ENCODE assay signal across 31 mouse cellular contexts in the genomic region with DNA sequence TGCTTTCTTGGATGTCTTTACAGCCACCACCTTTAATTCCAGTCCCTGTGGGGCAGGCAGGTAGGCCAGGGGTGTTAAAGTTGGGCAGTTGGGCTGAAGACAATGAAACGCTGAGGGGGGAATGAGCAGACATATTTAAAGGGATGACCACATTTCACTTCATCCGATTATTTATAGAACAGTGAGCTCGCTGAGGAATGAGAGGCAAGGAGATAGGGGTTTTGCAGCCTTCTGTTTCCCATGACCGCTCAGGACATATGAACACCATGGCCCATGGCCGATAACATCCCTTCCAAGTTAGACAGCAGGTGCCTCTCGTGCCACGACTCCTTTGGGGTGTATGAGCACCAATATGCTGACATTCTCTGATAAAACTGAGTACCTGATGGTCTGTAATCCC. TPM values are rescaled to one million over a fixed set of nuclear protein-coding genes. Genes with fewer than 3 reads are reported as not detected.
A peak's percentile ranks its signal among the peaks of the same experiment; 100 is the strongest.
DNase-seq lines count a peak whose midpoint lies in the region; ATAC-seq lines count a peak whose summit lies in the region.
"Had no signal": no experiment of that assay in that cellular context is flagged by ENCODE, and none has a peak within 500 bp of the region (broad histone marks: within the 10 kb centered on the region; RNA-seq: fewer than 3 reads in every experiment).

No protein-coding gene starts in this region.

- no peaks in the 10 kb centered on the region for H3K36me3 ChIP-seq in heart, embryonic 16.5 days (ENCODE audit: control insufficient read depth, insufficient read depth)
- H3K36me3 ChIP-seq: embryonic facial prominence, embryonic 10.5 days; embryonic facial prominence, embryonic 15.5 days; forebrain, embryonic 12.5 days; hindbrain, embryonic 12.5 days; intestine, embryonic 15.5 days; liver, embryonic 12.5 days; midbrain, embryonic 13.5 days; neural tube, embryonic 13.5 days had no signal

- DNase-seq in cerebellum, postnatal 10 days = peak; percentile 28 to 37
- DNase-seq in heart, adult 8-10 months (ENCODE audit: low spot score) = peak; percentile 22
- DNase-seq in heart, adult 9 months (ENCODE audit: low spot score in 2 of 2) = no peak
- no peak for DNase-seq in kidney, postnatal 10 days
- no peak for DNase-seq in urinary bladder, postnatal 36 days (ENCODE audit: low spot score in 2 of 2)
- DNase-seq: adrenal gland, postnatal 10 days; cerebellum, adult 11-12 months; cerebellum, adult 9-11 months; forebrain, postnatal 0 days; kidney, adult 2 months; layer of hippocampus, postnatal 36 days; left cerebral cortex, postnatal 4 days; liver, postnatal 0 days; lung, postnatal 36 days; right cerebral cortex, postnatal 4 days; thymus, adult 18-20 months had no signal

- H3K4me2 ChIP-seq in heart, embryonic 16.5 days (ENCODE audit: low read depth, low read length) = peak overlapping the region; percentile 16
- H3K4me2 ChIP-seq: embryonic facial prominence, embryonic 15.5 days; forebrain, embryonic 12.5 days; hindbrain, embryonic 12.5 days; intestine, embryonic 15.5 days; liver, embryonic 12.5 days; midbrain, embryonic 13.5 days; neural tube, embryonic 13.5 days had no signal

- no peaks in the 10 kb centered on the region for H3K9me3 ChIP-seq in heart, embryonic 16.5 days (replicated peaks; ENCODE audit: control insufficient read depth, low read length)
- H3K9me3 ChIP-seq: embryonic facial prominence, embryonic 10.5 days; embryonic facial prominence, embryonic 15.5 days; forebrain, embryonic 12.5 days; hindbrain, embryonic 12.5 days; intestine, embryonic 15.5 days; liver, embryonic 12.5 days; midbrain, embryonic 13.5 days; neural tube, embryonic 13.5 days had no signal

- ATAC-seq in cerebellum, adult (ENCODE audit: insufficient number of reproducible peaks, low FRiP score, low TSS enrichment) = no peak
- ATAC-seq in heart, embryonic 16.5 days (replicated peaks; ENCODE audit: extremely low read depth, insufficient read depth, low FRiP score) = peak; percentile 81
- ATAC-seq: activated CD4-positive, CD25-positive, alpha-beta regulatory T cell, adult 4 months; forebrain, postnatal 0 days; hindbrain, postnatal 0 days; intestine, embryonic 15.5 days; liver, embryonic 12.5 days; liver, postnatal 0 days; midbrain, embryonic 13.5 days had no signal

- no peaks in the 10 kb centered on the region for H3K27me3 ChIP-seq in heart, embryonic 16.5 days (ENCODE audit: control insufficient read depth, insufficient read depth, low read length)
- H3K27me3 ChIP-seq: CH12.LX; embryonic facial prominence, embryonic 15.5 days; forebrain, embryonic 12.5 days; hindbrain, embryonic 12.5 days; intestine, embryonic 15.5 days; liver, embryonic 12.5 days; midbrain, embryonic 13.5 days; neural tube, embryonic 13.5 days had no signal

- H3K4me1 ChIP-seq in heart, embryonic 16.5 days (ENCODE audit: control insufficient read depth, insufficient read depth, low read length) = peaks cover 17% of the 10 kb centered on the region
- H3K4me1 ChIP-seq: embryonic facial prominence, embryonic 10.5 days; embryonic facial prominence, embryonic 15.5 days; forebrain, embryonic 12.5 days; hindbrain, embryonic 12.5 days; intestine, embryonic 15.5 days; midbrain, embryonic 13.5 days; neural tube, embryonic 13.5 days had no signal

- peak overlapping the region; percentile 55 for H3K27ac ChIP-seq in heart, embryonic 16.5 days (ENCODE audit: low read length)
- H3K27ac ChIP-seq: embryonic facial prominence, embryonic 10.5 days; embryonic facial prominence, embryonic 15.5 days; forebrain, embryonic 12.5 days; hindbrain, embryonic 12.5 days; hindbrain, postnatal 0 days; intestine, embryonic 15.5 days; kidney, postnatal 0 days; liver, embryonic 12.5 days; midbrain, embryonic 13.5 days; neural tube, embryonic 13.5 days; stomach, postnatal 0 days had no signal

- WGBS in heart, embryonic 16.5 days = 47% methylated on average over 7 of the region's 7 CpGs

- H3K9ac ChIP-seq in heart, embryonic 16.5 days (ENCODE audit: low read length) = no peak overlapping the region
- H3K9ac ChIP-seq: embryonic facial prominence, embryonic 15.5 days; forebrain, embryonic 12.5 days; forebrain, postnatal 0 days; hindbrain, embryonic 12.5 days; intestine, embryonic 15.5 days; liver, embryonic 12.5 days; liver, postnatal 0 days; midbrain, embryonic 13.5 days; neural tube, embryonic 13.5 days had no signal

- H3K4me3 ChIP-seq in heart, embryonic 16.5 days (ENCODE audit: low read length) = no peak overlapping the region
- H3K4me3 ChIP-seq: embryonic facial prominence, embryonic 10.5 days; embryonic facial prominence, embryonic 15.5 days; forebrain, embryonic 12.5 days; hindbrain, embryonic 12.5 days; intestine, embryonic 15.5 days; liver, embryonic 12.5 days; midbrain, embryonic 13.5 days; neural tube, embryonic 13.5 days had no signal

RNA-seq across cellular contexts. Expression of a gene that starts 51.1 kb away (rescaled TPM):
- total RNA-seq in heart, adult 8-10 months (2022) = 1 to 10 TPM; 3.0 to 9.4 (median 6.9) TPM
- 6.4 and 6.9 TPM in 2 replicates for polyA plus RNA-seq in heart, embryonic 16.5 days (2015; fragmentation: Nextera tagmentation; extraction: Ambion mirVana)

RNA-seq across cellular contexts. Expression of a gene that starts 60.0 kb away (rescaled TPM):
- total RNA-seq in heart, adult 8-10 months (2022) = 10 to 100 TPM; 19.1 to 29.4 (median 20.6) TPM
- polyA plus RNA-seq in heart, embryonic 16.5 days (2015; fragmentation: Nextera tagmentation; extraction: Ambion mirVana) = 1.8 and 1.9 TPM in 2 replicates

Comparison
In these comparisons a context has a peak if more than half of its experiments do, and no peak if none do; other contexts are left out.
1. DNase-seq: peak in cerebellum, postnatal 10 days (2 of 2) and heart, adult 8-10 months (single experiment); none in heart, adult 9 months (0 of 2), kidney, postnatal 10 days (single experiment) and urinary bladder, postnatal 36 days (0 of 2).